Mouse (Mus musculus) embryonic facial prominence, embryonic 12.5 days (tissue): ENCODE measurements around the gene Coq8b. TPM values are rescaled to one million over a fixed set of nuclear protein-coding genes. Genes with fewer than 3 reads are reported as not detected.

ENCODE experiments used
- ATAC-seq: fragments of 200-750 bp; cut with Nextera tagmentation; 2 replicates; pipeline ENCODE4 v1.8.0; 2017; ENCODE audit not compliant: insufficient number of reproducible peaks, insufficient read depth, low FRiP score, low TSS enrichment
- H3K27ac ChIP-seq: fragments of 300-500 bp; sonication (generic); 2 replicates; pipeline ENCODE4 v1.5.1; 2016; ENCODE audit warnings: mild to moderate bottlenecking
- H3K27me3 ChIP-seq: fragments of 300-500 bp; sonication (generic); 2 replicates; pipeline ENCODE4 v1.6.1; 2016; ENCODE audit warnings: mild to moderate bottlenecking, moderate library complexity
- H3K36me3 ChIP-seq: fragments of 300-500 bp; sonication (generic); 2 replicates; pipeline ENCODE4 v1.6.1; 2016; ENCODE audit warnings: mild to moderate bottlenecking
- H3K4me1 ChIP-seq: fragments of 300-500 bp; sonication (generic); 2 replicates; pipeline ENCODE4 v1.6.1; 2016
- H3K4me2 ChIP-seq: fragments of 300-500 bp; sonication (generic); replicated peaks from 2 replicates; pipeline ENCODE4 v1.6.1; 2016; ENCODE audit warnings: mild to moderate bottlenecking, moderate library complexity
- H3K4me3 ChIP-seq: fragments of 300-500 bp; sonication (generic); 2 replicates; pipeline ENCODE4 v1.5.1; 2016; ENCODE audit warnings: mild to moderate bottlenecking
- H3K9ac ChIP-seq: fragments of 300-500 bp; sonication (generic); 2 replicates; pipeline ENCODE4 v1.6.1; 2016; ENCODE audit warnings: mild to moderate bottlenecking, moderate library complexity
- H3K9me3 ChIP-seq: fragments of 300-500 bp; sonication (generic); 2 replicates; pipeline ENCODE4 v1.6.1; 2016; ENCODE audit warnings: mild to moderate bottlenecking, moderate library complexity
- WGBS: fragments of 180-500 bp; shearing (Covaris S2); methylation state at CpG from one replicate; pipeline ENCODE4 v1.1.7; 2016; 5-methylcytosine and 5-hydroxymethylcytosine counted together
- polyA plus RNA-seq: library from polyadenylated mRNA; unstranded; fragments of >200 nt; fragmentation: Nextera tagmentation; extraction: Ambion mirVana; gene quantifications from 2 replicates; pipeline ENCODE4 v1.2.1, GENCODE M21; 2016

Gene Coq8b
- polyA plus RNA-seq, 1 experiment from 2014 or later: 19.6 TPM

DNA sequence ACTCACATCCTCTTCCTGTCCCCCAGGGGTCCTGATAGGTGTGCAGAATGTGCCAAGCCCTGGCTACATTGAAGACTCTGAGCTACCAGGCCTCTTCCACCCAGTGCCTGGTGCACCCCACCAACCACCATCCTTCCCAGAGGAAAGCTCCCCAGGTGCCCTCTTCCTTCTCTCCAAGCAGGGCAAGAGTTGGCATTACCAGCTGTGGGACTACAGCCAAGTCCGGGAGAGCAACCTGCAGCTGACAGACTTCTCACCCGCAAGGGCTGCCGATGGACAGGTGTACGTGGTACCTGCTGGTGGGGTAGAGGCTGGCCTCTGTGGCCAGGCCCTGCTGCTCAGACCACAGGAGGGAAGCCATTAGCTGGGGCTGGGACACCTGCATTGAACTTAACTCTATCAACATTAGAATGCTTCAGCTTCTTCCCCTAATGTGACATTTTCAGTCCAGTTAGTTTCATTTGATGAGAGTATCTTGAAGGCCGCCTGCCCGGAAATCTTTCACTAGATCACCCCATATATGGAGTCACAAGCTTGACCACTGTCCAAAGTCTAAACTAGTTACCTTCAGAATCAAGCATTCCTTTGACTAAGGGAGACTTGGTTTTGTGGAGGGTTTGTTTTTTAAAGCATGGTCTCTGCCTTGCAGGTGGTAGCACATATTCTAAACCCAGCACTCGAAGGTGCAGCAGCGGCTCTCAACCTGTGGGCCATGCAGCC, 28.9 kb upstream of the Coq8b start:
- H3K27me3 ChIP-seq: no peaks in the 10 kb centered on the region
- 93% methylated on average over 8 of the region's 8 CpGs for WGBS
- H3K4me3 ChIP-seq: no peak overlapping the region
- no peak for ATAC-seq
- peaks cover 50% of the 10 kb centered on the region for H3K36me3 ChIP-seq
- no peaks in the 10 kb centered on the region for H3K9me3 ChIP-seq
- no peak overlapping the region for H3K4me2 ChIP-seq
- H3K9ac ChIP-seq: no peak overlapping the region
- no peaks in the 10 kb centered on the region for H3K4me1 ChIP-seq
- H3K27ac ChIP-seq: no peak overlapping the region

DNA sequence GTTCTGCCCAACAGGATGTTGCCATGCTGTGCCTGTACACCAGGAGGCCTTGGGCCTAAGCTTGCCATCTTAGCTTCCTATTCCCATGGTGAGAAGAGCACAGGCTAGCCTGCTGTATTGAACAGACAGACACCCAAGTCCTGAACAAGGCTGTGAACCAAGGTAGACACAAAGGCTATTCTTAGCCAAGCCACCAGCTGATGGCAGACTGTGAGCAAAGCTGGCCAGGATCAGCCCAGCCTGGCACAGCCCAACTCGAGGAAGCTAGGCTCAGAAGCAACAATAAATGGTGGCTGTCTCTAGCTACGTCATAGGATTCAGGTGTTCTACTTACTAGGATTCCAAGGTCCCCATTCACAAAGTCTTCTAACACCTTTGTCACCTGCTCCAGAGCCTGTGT, 20.2 kb upstream of the Coq8b start:
- no peak overlapping the region for H3K4me2 ChIP-seq

DNA sequence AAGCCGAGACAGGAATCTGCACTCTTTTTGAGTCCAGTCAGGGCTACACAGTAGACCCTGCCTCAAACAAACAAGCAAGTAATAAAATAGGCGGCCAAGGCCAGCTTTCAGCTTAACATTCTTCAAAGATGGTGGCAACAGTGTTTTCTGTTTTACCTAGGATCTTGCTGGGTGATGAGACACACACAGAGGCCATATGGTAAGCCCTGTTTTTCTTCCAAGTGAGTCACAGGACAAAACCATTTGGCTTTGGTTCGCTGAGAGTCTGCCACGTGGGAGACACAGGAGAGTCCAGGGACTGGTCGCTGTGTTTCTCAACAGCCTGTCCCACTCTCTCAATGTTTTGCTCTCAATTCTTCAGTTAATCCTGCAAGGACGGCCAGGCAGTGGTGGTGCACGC, 14.2 kb upstream of the Coq8b start:
- no peak overlapping the region for H3K27ac ChIP-seq
- no peak overlapping the region for H3K4me3 ChIP-seq
- H3K9ac ChIP-seq: no peak overlapping the region
- no peaks in the 10 kb centered on the region for H3K27me3 ChIP-seq
- H3K36me3 ChIP-seq: peaks cover 50% of the 10 kb centered on the region
- H3K4me1 ChIP-seq: no peaks in the 10 kb centered on the region
- ATAC-seq: no peak
- H3K9me3 ChIP-seq: no peaks in the 10 kb centered on the region
- H3K4me2 ChIP-seq: no peak overlapping the region
- 84% methylated on average over 7 of the region's 7 CpGs for WGBS

More for the DNA sequence above, 20.2 kb upstream of the Coq8b start:
- no peaks in the 10 kb centered on the region for H3K9me3 ChIP-seq
- 78% methylated on average over 2 of the region's 2 CpGs for WGBS
- no peak overlapping the region for H3K27ac ChIP-seq
- no peaks in the 10 kb centered on the region for H3K27me3 ChIP-seq
- peaks cover 58% of the 10 kb centered on the region for H3K36me3 ChIP-seq
- no peak overlapping the region for H3K4me3 ChIP-seq
- no peaks in the 10 kb centered on the region for H3K4me1 ChIP-seq
- no peak overlapping the region for H3K9ac ChIP-seq
- ATAC-seq: no peak

DNA sequence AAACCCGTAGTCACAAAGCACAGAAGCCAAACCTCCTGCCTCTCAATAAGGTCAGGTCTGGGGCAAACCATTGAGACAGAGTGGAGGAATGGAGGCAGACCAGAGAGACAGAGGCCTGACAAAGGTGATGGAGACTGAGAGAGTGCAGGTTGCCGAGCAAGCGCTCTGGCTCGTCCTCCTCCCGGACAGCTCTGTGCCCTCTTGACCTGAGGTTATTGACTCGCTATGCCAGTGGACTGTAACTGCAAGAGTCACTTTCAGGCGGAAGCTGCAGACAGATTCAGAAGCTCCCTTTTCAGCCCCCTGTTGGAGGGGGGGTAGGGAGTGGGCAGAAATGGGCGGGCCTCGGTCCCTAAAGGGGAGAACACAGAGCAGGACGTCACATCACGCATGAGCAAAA, 12.9 kb upstream of the Coq8b start:
- no peak for ATAC-seq
- 76% methylated on average over 11 of the region's 11 CpGs for WGBS
- peaks cover 41% of the 10 kb centered on the region for H3K36me3 ChIP-seq

DNA sequence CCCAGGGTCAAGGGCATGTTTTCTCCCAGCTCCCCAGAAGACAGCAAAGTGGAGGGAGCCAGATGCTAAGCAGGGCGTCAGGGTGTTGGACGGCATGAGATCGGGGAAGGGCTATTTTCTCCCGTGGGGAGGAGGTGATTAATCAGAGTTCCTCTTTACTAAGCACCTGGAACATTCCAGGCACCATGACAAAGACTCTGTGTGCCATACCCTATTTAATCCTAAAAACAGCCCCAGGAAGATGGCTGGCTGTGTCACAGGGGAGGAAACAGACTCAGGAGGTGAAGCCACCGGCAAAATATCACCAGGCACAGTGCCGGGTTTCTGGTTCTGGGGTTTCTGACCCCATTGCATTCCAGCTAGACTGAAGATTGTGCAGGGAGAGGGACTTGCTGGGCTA, 10.9 kb upstream of the Coq8b start:
- H3K4me2 ChIP-seq: no peak overlapping the region
- H3K36me3 ChIP-seq: peaks cover 38% of the 10 kb centered on the region
- H3K9me3 ChIP-seq: no peaks in the 10 kb centered on the region
- H3K4me1 ChIP-seq: peaks cover 29% of the 10 kb centered on the region
- H3K27ac ChIP-seq: no peak overlapping the region
- ATAC-seq: no peak
- H3K4me3 ChIP-seq: no peak overlapping the region
- H3K9ac ChIP-seq: no peak overlapping the region
- WGBS: 76% methylated on average over 6 of the region's 6 CpGs
- no peaks in the 10 kb centered on the region for H3K27me3 ChIP-seq

More for the DNA sequence above, 12.9 kb upstream of the Coq8b start:
- peaks cover 9% of the 10 kb centered on the region for H3K4me1 ChIP-seq
- no peak overlapping the region for H3K4me3 ChIP-seq
- no peak overlapping the region for H3K4me2 ChIP-seq
- no peaks in the 10 kb centered on the region for H3K27me3 ChIP-seq
- H3K9ac ChIP-seq: no peak overlapping the region
- H3K9me3 ChIP-seq: no peaks in the 10 kb centered on the region
- H3K27ac ChIP-seq: no peak overlapping the region

DNA sequence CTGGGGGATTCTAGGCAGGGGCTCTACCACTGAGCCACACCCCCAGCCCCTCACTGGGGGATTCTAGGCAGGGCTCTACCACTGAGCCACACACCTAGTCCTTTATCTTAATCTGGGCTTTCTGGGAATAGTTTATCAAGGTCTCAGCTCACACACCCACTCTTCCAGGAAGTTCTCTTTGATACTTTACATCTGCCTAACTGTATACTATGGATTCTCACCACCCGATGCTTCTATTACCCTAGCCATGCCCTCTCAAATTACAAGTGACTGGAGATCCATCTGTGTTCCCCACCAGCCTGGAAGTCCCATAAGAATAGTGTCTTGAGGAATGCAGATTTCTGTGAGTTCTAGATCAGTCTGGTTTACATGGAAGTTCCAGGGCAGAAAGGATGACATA, 10.3 kb upstream of the Coq8b start:
- no peak for ATAC-seq
- Histone ChIP-seq H3K27ac (no peak overlapping the region), H3K27me3 (no peaks in the 10 kb centered on the region), H3K4me2 (no peak overlapping the region), H3K9ac (no peak overlapping the region), H3K9me3 (no peaks in the 10 kb centered on the region), H3K4me3 (no peak overlapping the region), H3K36me3 (peaks cover 32% of the 10 kb centered on the region), H3K4me1 (peaks cover 34% of the 10 kb centered on the region)
- WGBS: 68% methylated on average over 1 of the region's 1 CpGs

DNA sequence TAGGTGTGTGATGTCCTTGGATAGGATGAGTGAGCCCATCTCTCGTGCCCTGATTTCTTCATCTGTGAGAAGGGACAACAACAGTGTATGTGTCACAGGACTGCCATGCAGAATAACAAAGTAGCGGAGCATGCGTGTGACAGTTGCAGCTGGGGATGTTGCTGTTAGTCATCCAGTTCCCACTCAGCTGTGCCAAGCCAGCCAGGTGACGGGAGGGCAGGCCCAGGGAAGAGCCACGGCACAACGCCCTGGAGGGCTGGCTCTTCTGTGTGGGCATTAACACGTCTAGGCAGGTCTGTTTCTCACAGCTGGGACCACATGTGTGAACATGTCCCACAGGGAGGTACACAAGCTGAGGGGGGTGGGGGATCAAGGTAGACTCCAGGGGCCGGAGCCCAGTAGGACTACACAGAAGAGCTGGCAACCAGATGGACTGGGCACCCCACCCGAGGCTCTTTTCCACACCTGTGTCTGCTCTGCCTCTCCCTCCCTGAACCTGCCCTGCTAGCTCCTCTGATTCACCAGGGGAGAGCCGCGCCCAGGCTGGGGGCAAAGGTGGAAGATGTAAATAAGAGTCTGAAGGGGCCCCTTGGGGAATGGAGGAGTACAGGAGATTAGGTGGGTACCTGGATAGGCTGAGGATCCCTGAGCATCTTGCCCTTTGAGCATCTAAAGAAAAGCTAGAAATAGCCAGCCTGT, 7.8 kb upstream of the Coq8b start:
- Histone ChIP-seq H3K9me3 (no peaks in the 10 kb centered on the region), H3K4me2 (peak overlapping the region; percentile 84), H3K27me3 (no peaks in the 10 kb centered on the region), H3K4me1 (peaks cover 38% of the 10 kb centered on the region), H3K27ac (no peak overlapping the region), H3K36me3 (peaks cover 14% of the 10 kb centered on the region; the same call in 1 of the 2 replicates), H3K9ac (no peak overlapping the region), H3K4me3 (no peak overlapping the region)
- 68% methylated on average over 11 of the region's 11 CpGs for WGBS
- no peak for ATAC-seq

DNA sequence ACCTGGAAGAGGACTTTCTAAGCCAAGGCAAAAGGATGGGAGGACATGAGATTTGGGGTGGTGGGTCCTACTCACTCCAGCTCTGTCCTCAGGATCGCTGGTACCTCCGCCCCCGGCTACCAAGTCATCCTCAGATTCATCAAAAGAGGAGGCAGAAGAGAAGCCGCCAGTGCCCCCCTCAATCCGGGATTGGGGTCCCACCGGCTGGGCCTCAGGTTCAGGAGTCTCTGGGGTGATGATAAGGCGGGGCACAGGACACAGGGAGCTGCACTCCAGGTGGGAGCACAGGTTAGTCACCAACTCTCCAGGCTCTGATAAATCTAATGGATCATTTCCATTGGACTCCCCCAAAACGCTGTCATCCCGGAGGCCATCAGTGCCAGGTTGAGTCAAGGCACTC, 5.5 kb upstream of the Coq8b start:
- Histone ChIP-seq H3K4me3 (peak overlapping the region; percentile 80), H3K9ac (peak overlapping the region; percentile 77), H3K4me2 (peak overlapping the region; percentile 84), H3K27ac (no peak overlapping the region), H3K4me1 (peaks cover 38% of the 10 kb centered on the region), H3K9me3 (no peaks in the 10 kb centered on the region), H3K36me3 (0 out of 2 replicates have a peak, but pooled peaks cover 8% of the 10 kb centered on the region), H3K27me3 (no peaks in the 10 kb centered on the region)
- ATAC-seq: no peak
- 24% methylated on average over 9 of the region's 9 CpGs for WGBS

DNA sequence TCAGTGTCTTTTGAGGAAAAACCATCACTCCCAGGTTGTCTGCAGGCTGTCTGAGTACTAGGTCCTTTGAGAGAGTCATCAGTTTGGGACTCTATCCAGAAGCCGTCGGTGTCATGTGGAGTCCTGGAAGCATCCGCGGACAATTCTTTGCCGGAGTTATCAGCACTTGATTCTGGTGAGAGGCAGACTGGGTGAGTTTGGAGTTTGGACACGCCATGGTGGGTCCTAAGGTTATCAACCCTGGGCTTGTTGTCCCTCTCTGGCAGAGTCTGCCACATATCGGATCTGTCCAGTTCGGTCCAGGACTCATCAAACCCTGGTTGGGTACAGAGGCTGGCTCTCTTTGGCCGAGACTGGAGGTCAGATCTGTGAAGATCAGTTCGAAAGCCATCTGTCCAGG, 5.1 kb upstream of the Coq8b start:
- Histone ChIP-seq H3K36me3 (0 out of 2 replicates have a peak, but pooled peaks cover 5% of the 10 kb centered on the region), H3K9me3 (no peaks in the 10 kb centered on the region), H3K4me1 (peaks cover 40% of the 10 kb centered on the region), H3K4me3 (peak overlapping the region; percentile 80), H3K9ac (peak overlapping the region; percentile 77), H3K4me2 (peak overlapping the region; percentile 84), H3K27ac (peak overlapping the region; percentile 74), H3K27me3 (no peaks in the 10 kb centered on the region)
- peak; percentile 10; the same call in 1 of the 2 replicates for ATAC-seq
- WGBS: 8% methylated on average over 10 of the region's 10 CpGs

DNA sequence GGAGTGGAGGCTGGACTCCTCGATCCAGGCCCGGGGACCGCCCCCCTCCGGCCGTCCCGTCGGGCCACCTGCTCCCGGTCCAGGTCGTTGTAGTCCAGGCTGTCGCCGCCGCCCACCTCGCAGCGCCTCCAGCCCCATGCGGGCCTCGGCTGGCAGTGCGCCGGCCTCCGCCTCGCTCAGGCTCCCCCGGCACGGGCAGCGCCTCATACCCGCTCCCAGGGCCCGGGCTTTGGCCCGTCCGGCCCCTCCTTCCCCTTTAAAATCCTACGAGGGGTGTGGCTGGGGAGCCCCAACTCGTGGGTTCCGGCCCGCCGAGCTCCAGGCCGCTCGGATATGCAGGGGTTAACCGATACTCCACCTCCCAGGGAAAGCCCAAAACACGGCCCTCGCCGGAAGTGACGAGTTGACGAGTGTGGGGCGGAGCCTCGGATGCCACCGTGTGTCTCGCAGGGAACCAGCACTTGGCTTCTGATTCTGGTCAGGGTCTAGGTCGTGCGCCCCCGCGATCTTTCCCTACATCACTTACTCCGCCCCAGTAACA, 4.5 kb upstream of the Coq8b start, which contains the start of gene Itpkc:
Gene Itpkc (minus strand): TSS at position 381 of the 541 bp plus-strand sequence.
- H3K4me1 ChIP-seq: peaks cover 42% of the 10 kb centered on the region
- no peaks in the 10 kb centered on the region for H3K9me3 ChIP-seq
- ATAC-seq: peak; percentile 75
- WGBS: under 1% methylated on average over 48 of the region's 49 CpGs
- peak within 1 kb of the TSS; percentile 80 for H3K4me3 ChIP-seq
- H3K36me3 ChIP-seq: no peaks in the 10 kb centered on the region
- peak within 1 kb of the TSS; percentile 77 for H3K9ac ChIP-seq
- peak within 1 kb of the TSS; percentile 84 for H3K4me2 ChIP-seq
- peak within 1 kb of the TSS; percentile 74 for H3K27ac ChIP-seq
- H3K27me3 ChIP-seq: no peaks in the 10 kb centered on the region

DNA sequence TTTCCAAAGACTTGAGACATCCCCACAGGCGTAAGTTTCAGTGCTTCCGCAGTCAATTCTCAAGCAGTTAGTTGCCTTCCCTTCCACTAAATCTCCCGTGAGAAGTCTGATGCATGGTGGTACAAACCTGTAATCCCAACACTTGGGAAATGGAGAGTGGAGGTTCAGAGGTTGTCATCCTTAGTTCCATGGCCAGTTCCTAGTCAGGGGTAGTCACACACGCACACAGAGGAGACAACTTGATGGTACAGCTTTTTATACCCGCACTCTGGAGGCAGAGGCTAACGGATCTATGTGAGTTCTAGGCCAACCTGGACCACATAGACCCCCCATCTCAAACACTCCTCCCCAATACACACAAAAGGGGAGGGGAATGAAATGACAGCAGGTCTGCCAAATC, 4.0 kb upstream of the Coq8b start:
- Histone ChIP-seq H3K4me3 (peak overlapping the region; percentile 80), H3K27me3 (no peaks in the 10 kb centered on the region), H3K4me2 (peak overlapping the region; percentile 84), H3K36me3 (no peaks in the 10 kb centered on the region), H3K4me1 (peaks cover 47% of the 10 kb centered on the region), H3K27ac (peak overlapping the region; percentile 67), H3K9me3 (no peaks in the 10 kb centered on the region), H3K9ac (peak overlapping the region; percentile 77)
- ATAC-seq: no peak
- WGBS: 15% methylated on average over 6 of the region's 6 CpGs

DNA sequence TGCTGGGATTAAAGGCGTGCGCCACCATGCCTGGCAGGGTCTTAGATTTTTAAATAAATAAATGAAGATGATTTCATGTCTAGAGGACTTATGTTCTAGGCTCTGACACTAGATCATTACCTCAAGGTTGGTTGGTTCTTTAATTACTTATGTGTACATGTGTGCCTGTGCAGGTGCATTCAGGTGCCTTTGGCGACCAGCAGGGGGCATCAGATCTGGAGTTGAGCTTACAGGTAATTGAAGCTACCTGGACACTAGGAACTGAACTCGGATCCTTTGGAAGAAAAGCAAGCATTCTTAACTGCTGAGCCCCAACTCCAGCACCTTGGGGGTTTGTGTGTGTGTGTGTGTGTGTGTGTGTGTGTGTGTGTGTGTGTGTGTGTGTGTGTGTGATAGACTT, 2.0 kb upstream of the Coq8b start:
- peaks cover 30% of the 10 kb centered on the region for H3K4me1 ChIP-seq
- H3K27ac ChIP-seq: no peak overlapping the region
- 78% methylated on average over 4 of the region's 4 CpGs for WGBS

More for the DNA sequence above, 2.0 kb upstream of the Coq8b start:
- H3K4me3 ChIP-seq: no peak overlapping the region
- no peak for ATAC-seq
- H3K27me3 ChIP-seq: no peaks in the 10 kb centered on the region
- H3K9ac ChIP-seq: no peak overlapping the region
- no peaks in the 10 kb centered on the region for H3K36me3 ChIP-seq
- H3K9me3 ChIP-seq: no peaks in the 10 kb centered on the region
- no peak overlapping the region for H3K4me2 ChIP-seq
